Mouse (Mus musculus) midbrain, embryonic 11.5 days (tissue): Measurements from ENCODE around the gene Gm45233. TPM values are rescaled to one million over a fixed set of nuclear protein-coding genes. Genes with fewer than 3 reads are reported as not detected.
"Not testable (repeated sequence)": the region's sequence is repeated elsewhere in the genome, so short reads cannot be mapped to it uniquely, and the experiment has no call there.

Experiments used
- ATAC-seq: fragments of 200-750 bp; cut with Nextera tagmentation; 2 replicates; pipeline ENCODE4 v1.8.0; 2017; ENCODE audit warnings: moderate TSS enrichment, moderate library complexity; ENCODE audit not compliant: low FRiP score
- DNase-seq: peaks from one replicate; pipeline ENCODE4 v3.0.0; 2015; ENCODE audit warnings: low spot score; ENCODE audit errors: missing footprints
- H3K27ac ChIP-seq: fragments of 300-500 bp; sonication (generic); 2 replicates; pipeline ENCODE4 v1.5.1; 2014; ENCODE audit warnings: low read depth, low read length
- H3K27me3 ChIP-seq: fragments of 300-500 bp; sonication (generic); 2 replicates; pipeline ENCODE4 v1.6.1; 2014; ENCODE audit warnings: mild to moderate bottlenecking, low read length, moderate library complexity, mixed read lengths; ENCODE audit not compliant: control insufficient read depth, insufficient read depth
- H3K36me3 ChIP-seq: fragments of 300-500 bp; sonication (generic); 2 replicates; pipeline ENCODE4 v1.6.1; 2014; ENCODE audit warnings: mild to moderate bottlenecking, low read length, moderate library complexity, mixed read lengths; ENCODE audit not compliant: control insufficient read depth, insufficient read depth
- H3K4me1 ChIP-seq: fragments of 300-500 bp; sonication (generic); 2 replicates; pipeline ENCODE4 v1.6.1; 2014; ENCODE audit warnings: low read length; ENCODE audit not compliant: control insufficient read depth, insufficient read depth
- H3K4me2 ChIP-seq: fragments of 300-500 bp; sonication (generic); 2 replicates; pipeline ENCODE4 v1.6.1; 2014; ENCODE audit warnings: mild to moderate bottlenecking, moderate library complexity
- H3K4me3 ChIP-seq: fragments of 300-500 bp; sonication (generic); 2 replicates; pipeline ENCODE4 v1.5.1; 2014; ENCODE audit warnings: low read depth, low read length
- H3K9ac ChIP-seq: fragments of 300-500 bp; sonication (generic); 2 replicates; pipeline ENCODE4 v1.6.1; 2014; ENCODE audit warnings: low read length
- H3K9me3 ChIP-seq: fragments of 300-500 bp; sonication (generic); 2 replicates; pipeline ENCODE4 v1.6.1; 2016; ENCODE audit warnings: low read length; ENCODE audit not compliant: control insufficient read depth
- WGBS: fragments of 180-500 bp; shearing (Covaris S2); extraction: QIAGEN DNeasy Blood & Tissue Kit; methylation state at CpG from one replicate; pipeline ENCODE4 v1.1.7; 2014; 5-methylcytosine and 5-hydroxymethylcytosine counted together
- polyA plus RNA-seq: library from polyadenylated mRNA; unstranded; fragments of >200 nt; fragmentation: Nextera tagmentation; extraction: Ambion mirVana; gene quantifications from 2 replicates; pipeline ENCODE4 v1.2.1, GENCODE M21; 2014

The Gm45233 gene
- 0.46 TPM in 1 of 2 replicates, not detected in the other for polyA plus RNA-seq

DNA sequence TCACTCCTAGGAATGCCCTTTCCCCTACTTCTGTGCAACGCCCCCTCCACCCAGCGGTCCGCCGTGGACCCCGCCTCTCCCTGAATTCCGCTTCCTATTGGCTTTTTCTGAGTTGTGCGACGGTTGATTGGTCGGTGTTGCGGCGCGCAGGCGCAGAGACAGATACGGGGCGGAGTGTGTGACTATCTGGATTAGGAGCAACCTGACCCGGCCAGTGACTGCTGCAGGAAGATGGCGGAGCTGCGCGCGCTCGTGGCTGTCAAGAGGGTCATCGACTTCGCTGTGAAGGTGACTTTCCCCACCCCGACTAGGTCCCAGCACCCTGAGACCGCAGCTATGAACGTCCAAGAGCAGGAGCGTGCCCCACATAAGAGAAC lies at the start of gene Gm45233, which contains the start of gene Etfb:
TSS of gene Gm45233 (plus strand) at position 212 of the 377 bp plus-strand sequence.
TSS of gene Etfb (plus strand) at position 167 of the 377 bp plus-strand sequence.
- H3K9ac ChIP-seq, result peak within 1 kb of the TSS; percentile 53
- peak within 1 kb of the TSS; percentile 82 for H3K4me2 ChIP-seq
- peak within 1 kb of the TSS; percentile 55 for H3K4me3 ChIP-seq
- WGBS, result under 1% methylated on average over 27 of the region's 27 CpGs
- H3K36me3 ChIP-seq, result no peaks in the 10 kb centered on the region
- ATAC-seq (peak; percentile 97), DNase-seq (no peak)
- H3K9me3 ChIP-seq, result no peaks in the 10 kb centered on the region
- H3K27ac ChIP-seq, result peak within 1 kb of the TSS; percentile 62; the same call in 1 of the 2 replicates
- H3K27me3 ChIP-seq, result no peaks in the 10 kb centered on the region
- peaks cover 8% of the 10 kb centered on the region for H3K4me1 ChIP-seq

DNA sequence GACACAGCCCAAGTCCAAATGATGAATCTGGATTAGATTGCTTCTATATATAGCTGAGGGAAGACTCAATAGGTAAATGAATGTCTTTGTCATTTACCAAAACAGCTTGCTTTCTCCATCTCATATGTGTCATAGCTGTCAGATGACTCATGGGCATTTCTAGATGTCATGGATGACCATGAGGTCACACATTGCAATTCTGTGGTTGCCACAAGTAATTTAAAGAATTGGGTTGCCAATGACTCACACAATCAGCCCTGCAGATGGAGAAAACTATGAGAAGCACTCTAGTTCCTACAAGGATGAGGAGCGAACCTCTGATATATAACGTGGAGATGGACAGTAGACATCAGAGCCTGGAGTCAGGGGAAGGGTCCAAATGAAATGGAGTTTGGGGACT lies 44.4 kb upstream of the Gm45233 start:
- no peak overlapping the region for H3K27ac ChIP-seq
- H3K9me3 ChIP-seq, result no peaks in the 10 kb centered on the region
- H3K36me3 ChIP-seq, result no peaks in the 10 kb centered on the region
- 79% methylated on average over 2 of the region's 2 CpGs for WGBS
- no peaks in the 10 kb centered on the region for H3K27me3 ChIP-seq
- H3K9ac ChIP-seq, result no peak overlapping the region
- no peak overlapping the region for H3K4me2 ChIP-seq
- no peak for ATAC-seq
- H3K4me3 ChIP-seq, result no peak overlapping the region
- DNase-seq, result no peak
- H3K4me1 ChIP-seq, result no peaks in the 10 kb centered on the region

DNA sequence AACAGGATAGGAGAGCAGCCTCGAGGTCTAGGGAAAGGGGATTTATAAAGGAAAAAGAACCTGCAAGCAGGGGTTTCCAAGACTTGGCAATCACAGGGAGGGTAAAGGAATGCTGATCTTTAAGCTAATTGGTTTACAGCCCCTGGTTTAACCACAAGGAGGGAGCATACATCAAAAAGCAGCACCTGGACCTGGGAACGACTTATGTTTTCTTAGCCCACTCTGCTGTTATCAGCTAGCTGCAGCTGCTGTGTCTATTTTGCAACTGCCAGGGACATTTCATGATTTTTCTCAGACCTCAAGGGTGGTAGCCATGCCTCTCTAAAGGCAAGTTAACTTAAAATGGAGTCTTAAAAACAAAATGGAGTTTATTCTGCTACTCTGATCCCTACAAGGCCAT lies 41.2 kb upstream of the Gm45233 start:
- no peaks in the 10 kb centered on the region for H3K27me3 ChIP-seq
- no peaks in the 10 kb centered on the region for H3K4me1 ChIP-seq
- whole genome bisulfite sequencing, result 57% methylated on average over 2 of the region's 2 CpGs
- H3K9me3 ChIP-seq, result no peaks in the 10 kb centered on the region
- H3K27ac ChIP-seq, result no peak overlapping the region
- no peak overlapping the region for H3K9ac ChIP-seq
- H3K36me3 ChIP-seq, result no peaks in the 10 kb centered on the region
- no peak for DNase-seq
- H3K4me2 ChIP-seq, result no peak overlapping the region
- no peak for ATAC-seq
- no peak overlapping the region for H3K4me3 ChIP-seq

DNA sequence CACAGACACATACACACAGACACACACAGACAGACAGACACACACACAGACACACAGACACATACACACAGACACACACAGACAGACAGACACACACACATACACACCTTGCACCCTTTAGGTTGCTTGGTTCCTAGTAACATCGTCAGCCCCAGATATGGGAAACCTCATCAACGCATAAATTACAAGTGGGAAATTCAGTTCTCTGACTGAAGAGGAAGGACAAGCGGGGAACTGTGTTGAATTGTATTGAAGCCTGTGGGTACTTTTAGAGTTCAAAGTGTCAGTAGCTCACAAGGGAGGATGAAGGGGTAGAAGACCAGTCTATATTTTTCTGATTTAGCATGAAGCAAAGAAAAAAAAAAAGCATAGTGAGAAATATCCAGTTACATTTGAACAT lies 36.4 kb upstream of the Gm45233 start:
- H3K4me3 ChIP-seq, result no peak overlapping the region
- DNase-seq (no peak), ATAC-seq (no peak)
- H3K27ac ChIP-seq, result no peak overlapping the region
- H3K27me3 ChIP-seq, result no peaks in the 10 kb centered on the region
- 82% methylated on average over 3 of the region's 3 CpGs for WGBS
- no peaks in the 10 kb centered on the region for H3K4me1 ChIP-seq
- H3K9ac ChIP-seq, result no peak overlapping the region
- no peaks in the 10 kb centered on the region for H3K9me3 ChIP-seq
- H3K4me2 ChIP-seq, result no peak overlapping the region
- no peaks in the 10 kb centered on the region for H3K36me3 ChIP-seq

DNA sequence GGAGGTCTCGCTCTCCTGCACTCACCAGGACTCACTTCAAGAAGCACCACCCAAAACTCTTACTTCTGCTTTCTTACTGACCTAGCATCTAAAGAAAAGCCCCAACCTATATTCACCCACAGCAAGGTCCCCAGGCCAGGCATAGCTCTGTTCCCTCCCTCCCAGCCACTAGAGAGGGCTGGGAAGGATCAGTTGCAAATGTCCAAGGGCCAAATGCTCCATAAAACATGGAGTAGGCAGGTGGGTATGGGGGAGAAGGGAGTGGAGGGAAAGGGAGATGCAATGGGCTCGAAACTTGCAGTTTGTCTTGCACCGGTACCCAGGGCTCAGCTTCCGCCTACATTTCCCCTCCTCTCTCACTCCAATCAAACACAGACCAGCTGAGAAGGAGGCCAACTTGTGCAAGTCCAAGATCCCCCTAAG lies 35.8 kb upstream of the Gm45233 start, which contains the start of gene Siglecg:
TSS of gene Siglecg (plus strand) at position 74 of the 423 bp plus-strand sequence.
- DNase-seq (no peak), ATAC-seq (no peak)
- 73% methylated on average over 4 of the region's 4 CpGs for WGBS
- H3K4me1 ChIP-seq, result no peaks in the 10 kb centered on the region
- H3K9ac ChIP-seq, result no peak within 1 kb of the TSS
- no peak within 1 kb of the TSS for H3K4me2 ChIP-seq
- no peaks in the 10 kb centered on the region for H3K9me3 ChIP-seq
- H3K36me3 ChIP-seq, result no peaks in the 10 kb centered on the region
- H3K4me3 ChIP-seq, result no peak within 1 kb of the TSS
- H3K27me3 ChIP-seq, result no peaks in the 10 kb centered on the region
- no peak within 1 kb of the TSS for H3K27ac ChIP-seq

DNA sequence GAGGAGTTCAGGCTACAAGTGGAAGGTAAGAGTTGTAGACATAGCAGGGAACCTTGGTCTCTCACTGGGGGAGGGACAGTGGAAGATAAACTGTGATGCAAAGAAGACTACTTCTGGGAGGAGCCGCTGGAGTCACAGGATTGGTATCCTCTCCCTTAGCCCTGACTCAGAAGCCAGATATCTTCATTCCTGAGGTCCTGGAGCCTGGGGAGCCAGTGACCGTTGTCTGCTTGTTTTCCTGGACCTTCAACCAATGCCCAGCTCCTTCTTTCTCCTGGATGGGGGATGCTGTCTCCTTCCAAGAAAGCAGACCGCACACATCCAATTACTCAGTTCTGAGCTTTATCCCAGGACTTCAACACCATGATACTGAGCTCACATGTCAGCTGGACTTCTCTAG lies 34.8 kb upstream of the Gm45233 start:
- H3K9me3 ChIP-seq, result no peaks in the 10 kb centered on the region
- 84% methylated on average over 3 of the region's 3 CpGs for WGBS

DNA sequence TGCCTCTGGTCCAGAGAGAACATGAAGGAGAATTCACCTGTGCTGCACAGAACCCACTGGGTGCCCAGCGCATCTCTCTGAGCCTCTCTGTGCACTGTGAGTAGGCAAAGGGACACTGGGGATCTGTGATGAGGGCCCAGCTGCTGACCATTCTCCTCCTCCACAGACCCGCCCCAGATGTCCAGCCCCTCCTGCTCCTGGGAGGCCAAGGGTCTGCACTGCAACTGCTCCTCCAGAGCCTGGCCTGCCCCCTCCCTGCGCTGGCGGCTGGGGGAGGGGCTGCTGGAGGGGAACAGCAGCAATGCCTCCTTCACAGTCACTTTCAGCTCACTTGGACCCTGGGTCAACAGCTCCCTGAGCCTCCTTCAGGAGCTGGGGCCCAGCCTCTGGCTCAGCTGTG lies 32.2 kb upstream of the Gm45233 start:
- H3K27ac ChIP-seq, DNase-seq, H3K9me3 ChIP-seq, H3K27me3 ChIP-seq, H3K4me3 ChIP-seq, H3K9ac ChIP-seq, H3K4me1 ChIP-seq, H3K36me3 ChIP-seq, H3K4me2 ChIP-seq: not testable (repeated sequence)
- WGBS, result 36% methylated on average over 4 of the region's 4 CpGs
- 0 out of 2 replicates have a peak, but pooled peaks have one; percentile 16 for ATAC-seq

More for the DNA sequence above, 34.8 kb upstream of the Gm45233 start:
- Histone ChIP-seq H3K27me3 (no peaks in the 10 kb centered on the region), H3K4me2 (no peak overlapping the region), H3K4me3 (no peak overlapping the region), H3K9ac (no peak overlapping the region), H3K36me3 (no peaks in the 10 kb centered on the region), H3K4me1 (no peaks in the 10 kb centered on the region), H3K27ac (no peak overlapping the region)
- no peak for DNase-seq
- ATAC-seq, result no peak

DNA sequence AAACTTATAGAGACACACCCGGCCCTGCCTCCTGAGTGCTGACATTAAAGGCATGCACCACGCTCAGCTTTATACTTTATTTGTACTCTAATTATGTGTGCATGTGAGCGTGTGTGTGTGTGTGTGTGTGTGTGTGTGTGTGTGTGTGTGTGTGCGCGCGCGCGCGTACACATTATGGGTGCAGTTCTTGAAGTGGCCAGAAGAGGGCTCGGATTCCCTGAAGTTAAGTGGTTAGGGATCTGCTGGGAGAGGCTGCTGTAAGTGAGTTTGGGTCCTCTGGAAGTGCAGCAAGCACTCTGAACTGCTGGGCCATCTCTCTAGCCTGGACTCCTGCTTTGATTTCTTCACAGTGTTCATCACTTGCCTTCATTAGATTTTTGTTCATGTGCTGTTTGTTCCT lies 26.6 kb upstream of the Gm45233 start:
- Histone ChIP-seq H3K4me2 (no peak overlapping the region), H3K9ac (no peak overlapping the region), H3K36me3 (no peaks in the 10 kb centered on the region), H3K27me3 (no peaks in the 10 kb centered on the region), H3K9me3 (no peaks in the 10 kb centered on the region), H3K27ac (no peak overlapping the region), H3K4me3 (no peak overlapping the region), H3K4me1 (no peaks in the 10 kb centered on the region)
- ATAC-seq (no peak), DNase-seq (no peak)
- 88% methylated on average over 10 of the region's 10 CpGs for WGBS

DNA sequence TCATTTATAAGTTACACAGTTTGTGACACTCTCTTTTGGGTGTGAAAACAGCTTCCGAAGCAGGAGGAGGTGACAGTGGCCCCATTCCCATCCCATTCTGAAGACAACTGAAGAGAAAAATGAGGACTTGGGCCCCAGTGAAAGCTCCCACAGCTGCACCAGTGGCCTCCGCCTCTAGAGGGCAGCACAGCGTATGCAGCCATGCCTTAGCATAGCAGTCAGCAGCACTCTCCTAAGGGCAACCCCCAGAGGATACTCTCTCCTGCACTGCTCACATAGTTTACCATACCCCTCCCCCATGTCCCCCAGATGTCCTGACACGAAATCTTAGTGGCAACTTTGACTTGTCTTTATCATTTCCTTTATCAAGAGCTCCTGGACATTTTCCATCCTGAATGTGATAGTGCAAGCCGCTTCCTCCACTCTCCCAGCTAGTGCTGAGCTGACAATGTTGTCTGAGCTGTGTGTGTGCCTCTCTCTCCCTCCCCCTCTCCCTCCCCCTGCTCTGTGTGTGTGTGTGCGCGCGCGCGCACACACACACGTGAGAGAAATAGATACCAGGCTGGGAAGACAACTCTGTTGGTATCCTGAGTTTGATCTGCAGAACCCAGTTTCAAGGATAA lies 20.8 kb upstream of the Gm45233 start:
- H3K9ac ChIP-seq, result no peak overlapping the region
- no peaks in the 10 kb centered on the region for H3K27me3 ChIP-seq
- no peak overlapping the region for H3K27ac ChIP-seq
- DNase-seq, result peak; percentile 98
- H3K9me3 ChIP-seq, result no peaks in the 10 kb centered on the region
- H3K4me1 ChIP-seq, result no peaks in the 10 kb centered on the region
- peak overlapping the region; percentile 21; the same call in 1 of the 2 replicates for H3K4me2 ChIP-seq
- ATAC-seq, result peak; percentile 94
- H3K4me3 ChIP-seq, result no peak overlapping the region
- 14% methylated on average over 11 of the region's 11 CpGs for WGBS
- no peaks in the 10 kb centered on the region for H3K36me3 ChIP-seq
